Mouse (Mus musculus): ENCODE measurements around the gene Gm13119. TPM values are rescaled to one million over a fixed set of nuclear protein-coding genes. Genes with fewer than 3 reads are reported as not detected.
"Not testable (repeated sequence)": the region's sequence is repeated elsewhere in the genome, so short reads cannot be mapped to it uniquely, and the experiment has no call there.

Gm13119 gene
- polyA plus RNA-seq (2012; ENCODE audit: insufficient read depth, insufficient read length, missing spikeins) = not detected in 2 replicates

- H3K4me3 ChIP-seq (ENCODE audit: insufficient read depth, low read length); H3K4me1 ChIP-seq (ENCODE audit: control insufficient read depth, insufficient read depth, low read length); H3K27ac ChIP-seq (ENCODE audit: insufficient read depth, low read depth, low read length): not testable (repeated sequence)
Observed at GRCm38 (mm10) chr4:144357642-144358041, at the start of gene Gm13119. TSS of gene Gm13119 (plus strand) at chr4:144357942.

GRCm38 (mm10) chr4:144312666-144313460 lies 44.9 kb upstream of the Gm13119 start:
- H3K27ac ChIP-seq (ENCODE audit: insufficient read depth, low read depth, low read length); H3K4me1 ChIP-seq (ENCODE audit: control insufficient read depth, insufficient read depth, low read length); H3K4me3 ChIP-seq (ENCODE audit: insufficient read depth, low read length): not testable (repeated sequence)

GRCm38 (mm10) chr4:144329949-144330348 lies 27.8 kb upstream of the Gm13119 start, which contains the start of gene Gm13128:
TSS of gene Gm13128 (plus strand) at chr4:144330249.
- H3K4me1 ChIP-seq (ENCODE audit: control insufficient read depth, insufficient read depth, low read length); H3K4me3 ChIP-seq (ENCODE audit: insufficient read depth, low read length); H3K27ac ChIP-seq (ENCODE audit: insufficient read depth, low read depth, low read length): not testable (repeated sequence)

- not testable (repeated sequence) for H3K4me3 ChIP-seq (ENCODE audit: insufficient read depth, low read length)
Observed at GRCm38 (mm10) chr4:144335856-144336255, 21.9 kb upstream of the Gm13119 start.

GRCm38 (mm10) chr4:144377911-144378310 lies 20.2 kb downstream of the Gm13119 start, which contains the start of gene Pramef20:
TSS of gene Pramef20 (minus strand) at chr4:144377933.
- H3K27ac ChIP-seq (ENCODE audit: insufficient read depth, low read depth, low read length) = no peak within 1 kb of the TSS
- H3K4me3 ChIP-seq (ENCODE audit: insufficient read depth, low read length) = no peak within 1 kb of the TSS
- H3K4me1 ChIP-seq (ENCODE audit: control insufficient read depth, insufficient read depth, low read length) = no peaks in the 10 kb centered on the region
- no peak for TF ChIP-seq POLR2A (IDR thresholded peaks at IDR 0.05; ENCODE audit: borderline replicate concordance, low read depth, low read length)
- no peak for TF ChIP-seq CTCF (IDR thresholded peaks at IDR 0.05; ENCODE audit: low read depth, low read length)

More at GRCm38 (mm10) chr4:144335856-144336255, 21.9 kb upstream of the Gm13119 start:
- not testable (repeated sequence) for H3K27ac ChIP-seq (ENCODE audit: insufficient read depth, low read depth, low read length); H3K4me1 ChIP-seq (ENCODE audit: control insufficient read depth, insufficient read depth, low read length)

- TF ChIP-seq CTCF (IDR thresholded peaks at IDR 0.05; ENCODE audit: low read depth, low read length) (no peak), POLR2A (IDR thresholded peaks at IDR 0.05; ENCODE audit: borderline replicate concordance, low read depth, low read length) (no peak)
- no peak overlapping the region for H3K27ac ChIP-seq (ENCODE audit: insufficient read depth, low read depth, low read length)
- H3K4me1 ChIP-seq (ENCODE audit: control insufficient read depth, insufficient read depth, low read length) = no peaks in the 10 kb centered on the region
- no peak overlapping the region for H3K4me3 ChIP-seq (ENCODE audit: insufficient read depth, low read length)
Observed at GRCm38 (mm10) chr4:144396316-144396715, 38.6 kb downstream of the Gm13119 start.

- Histone ChIP-seq H3K27ac (ENCODE audit: insufficient read depth, low read depth, low read length) (no peak overlapping the region), H3K4me1 (ENCODE audit: control insufficient read depth, insufficient read depth, low read length) (no peaks in the 10 kb centered on the region), H3K4me3 (ENCODE audit: insufficient read depth, low read length) (no peak overlapping the region)
- TF ChIP-seq POLR2A (IDR thresholded peaks at IDR 0.05; ENCODE audit: borderline replicate concordance, low read depth, low read length) = no peak
- TF ChIP-seq CTCF (IDR thresholded peaks at IDR 0.05; ENCODE audit: low read depth, low read length) = no peak
Observed at GRCm38 (mm10) chr4:144402712-144403111, 45.0 kb downstream of the Gm13119 start.

- Histone ChIP-seq H3K4me3 (ENCODE audit: insufficient read depth, low read length) (no peak overlapping the region), H3K4me1 (ENCODE audit: control insufficient read depth, insufficient read depth, low read length) (no peaks in the 10 kb centered on the region), H3K27ac (ENCODE audit: insufficient read depth, low read depth, low read length) (no peak overlapping the region)
- TF ChIP-seq CTCF (IDR thresholded peaks at IDR 0.05; ENCODE audit: low read depth, low read length) = no peak
- no peak for TF ChIP-seq POLR2A (IDR thresholded peaks at IDR 0.05; ENCODE audit: borderline replicate concordance, low read depth, low read length)
Observed at GRCm38 (mm10) chr4:144404456-144405086, 46.8 kb downstream of the Gm13119 start.

- no peak overlapping the region for H3K27ac ChIP-seq (ENCODE audit: insufficient read depth, low read depth, low read length)
- TF ChIP-seq POLR2A (IDR thresholded peaks at IDR 0.05; ENCODE audit: borderline replicate concordance, low read depth, low read length) = no peak
- no peaks in the 10 kb centered on the region for H3K4me1 ChIP-seq (ENCODE audit: control insufficient read depth, insufficient read depth, low read length)
- H3K4me3 ChIP-seq (ENCODE audit: insufficient read depth, low read length) = no peak overlapping the region
Observed at GRCm38 (mm10) chr4:144406261-144406660, 48.5 kb downstream of the Gm13119 start.

- H3K4me3 ChIP-seq (ENCODE audit: insufficient read depth, low read length) = no peak within 1 kb of the TSS
- no peak within 1 kb of the TSS for H3K27ac ChIP-seq (ENCODE audit: insufficient read depth, low read depth, low read length)
- H3K4me1 ChIP-seq (ENCODE audit: control insufficient read depth, insufficient read depth, low read length) = no peaks in the 10 kb centered on the region
- TF ChIP-seq CTCF (IDR thresholded peaks at IDR 0.05; ENCODE audit: low read depth, low read length) = no peak
- TF ChIP-seq POLR2A (IDR thresholded peaks at IDR 0.05; ENCODE audit: borderline replicate concordance, low read depth, low read length) = no peak
Observed at GRCm38 (mm10) chr4:144408290-144408689, 50.5 kb downstream of the Gm13119 start, which contains the start of gene Pramef12. TSS of gene Pramef12 (minus strand) at chr4:144408464.

Other genes with a start within 250 kb of the Gm13119 start
- gene Oog3, start 195.3 kb upstream of the Gm13119 start, polyA plus RNA-seq (2012; ENCODE audit: insufficient read depth, insufficient read length, missing spikeins) = not detected in 2 replicates
- not detected in 2 replicates for gene Oog2, start 167.2 kb upstream of the Gm13119 start, polyA plus RNA-seq (2012; ENCODE audit: insufficient read depth, insufficient read length, missing spikeins)
- not detected in 2 replicates for gene C87977, start 144.6 kb upstream of the Gm13119 start, polyA plus RNA-seq (2012; ENCODE audit: insufficient read depth, insufficient read length, missing spikeins)
- gene Pramel5, start 77.5 kb upstream of the Gm13119 start, polyA plus RNA-seq (2012; ENCODE audit: insufficient read depth, insufficient read length, missing spikeins) = not detected in 2 replicates
- gene Gm13128, start 27.7 kb upstream of the Gm13119 start, polyA plus RNA-seq (2012; ENCODE audit: insufficient read depth, insufficient read length, missing spikeins) = not detected in 2 replicates
- not detected in 2 replicates for gene Pramef20, start 20.0 kb downstream of the Gm13119 start, polyA plus RNA-seq (2012; ENCODE audit: insufficient read depth, insufficient read length, missing spikeins)
- gene Pramef12, start 50.5 kb downstream of the Gm13119 start, polyA plus RNA-seq (2012; ENCODE audit: insufficient read depth, insufficient read length, missing spikeins) = not detected in 2 replicates
- gene 1700012P22Rik, start 80.8 kb downstream of the Gm13119 start, polyA plus RNA-seq (2012; ENCODE audit: insufficient read depth, insufficient read length, missing spikeins) = not detected in 2 replicates
- not detected in 2 replicates for gene Gm9944, start 95.4 kb downstream of the Gm13119 start, polyA plus RNA-seq (2012; ENCODE audit: insufficient read depth, insufficient read length, missing spikeins)
- not detected in 2 replicates for gene Aadacl3, start 105.8 kb downstream of the Gm13119 start, polyA plus RNA-seq (2012; ENCODE audit: insufficient read depth, insufficient read length, missing spikeins)
- gene 9430007A20Rik, start 161.9 kb downstream of the Gm13119 start, polyA plus RNA-seq (2012; ENCODE audit: insufficient read depth, insufficient read length, missing spikeins) = not detected in 2 replicates
- not detected in 2 replicates for gene Gm13124, start 207.2 kb downstream of the Gm13119 start, polyA plus RNA-seq (2012; ENCODE audit: insufficient read depth, insufficient read length, missing spikeins)

All from bone marrow macrophage, adult 2 months (primary cell).